Mouse (Mus musculus) granulocyte monocyte progenitor cell, adult 5-6 weeks (primary cell): ENCODE results near the gene Ptpn5. TPM values are rescaled to one million over a fixed set of nuclear protein-coding genes. Genes with fewer than 3 reads are reported as not detected.

ENCODE experiments used
- total RNA-seq, 2 experiments: library from RNA; stranded (forward) in 1 of 2; stranded (reverse) in 1 of 2; fragments of 200-712, 200-1000 nt in 1 of 2; fragments of >200 nt in 1 of 2; fragmentation: Nextera tagmentation in 1 of 2; gene quantifications; 2 replicates each; pipeline ENCODE4 v1.2.3; 2014 to 2017

The Ptpn5 gene
- total RNA-seq, 2 experiments from 2014 or later, result not detected

Other genes starting within 250 kb of the Ptpn5 start
- 79.0 and 140 TPM in 2 replicates for gene Tsg101, start 213.7 kb downstream of the Ptpn5 start, total RNA-seq (2014; fragmentation: Nextera tagmentation)
- 33.1 and 43.8 TPM in 2 replicates for gene Tsg101, start 213.7 kb downstream of the Ptpn5 start, total RNA-seq (2017)
- 8.7 and 13.5 TPM in 2 replicates for gene Uevld, start 175.2 kb downstream of the Ptpn5 start, total RNA-seq (2014; fragmentation: Nextera tagmentation)
- 9.8 and 12.9 TPM in 2 replicates for gene Uevld, start 175.2 kb downstream of the Ptpn5 start, total RNA-seq (2017)
- gene Gm9999, start 150.1 kb downstream of the Ptpn5 start, total RNA-seq (2014; fragmentation: Nextera tagmentation), result not detected in 2 replicates
- not detected in 2 replicates for gene Gm9999, start 150.1 kb downstream of the Ptpn5 start, total RNA-seq (2017)
- gene Spty2d1, start 125.3 kb downstream of the Ptpn5 start, total RNA-seq (2014; fragmentation: Nextera tagmentation), result 18.9 and 24.6 TPM in 2 replicates
- gene Spty2d1, start 125.3 kb downstream of the Ptpn5 start, total RNA-seq (2017), result 24.6 and 26.6 TPM in 2 replicates
- gene Tmem86a, start 83.1 kb downstream of the Ptpn5 start, total RNA-seq (2014; fragmentation: Nextera tagmentation), result 1.8 and 4.2 TPM in 2 replicates
- gene Tmem86a, start 83.1 kb downstream of the Ptpn5 start, total RNA-seq (2017), result 0.99 and 2.7 TPM in 2 replicates
- not detected in 2 replicates for gene Mrgpra6, start 71.2 kb upstream of the Ptpn5 start, total RNA-seq (2014; fragmentation: Nextera tagmentation)
- not detected in 2 replicates for gene Mrgpra6, start 71.2 kb upstream of the Ptpn5 start, total RNA-seq (2017)
- not detected in 2 replicates for gene Mrgpra9, start 119.2 kb upstream of the Ptpn5 start, total RNA-seq (2014; fragmentation: Nextera tagmentation)
- gene Mrgpra9, start 119.2 kb upstream of the Ptpn5 start, total RNA-seq (2017), result not detected in 2 replicates
- gene Mrgpra1, start 220.6 kb upstream of the Ptpn5 start, total RNA-seq (2014; fragmentation: Nextera tagmentation), result not detected in 2 replicates
- gene Mrgpra1, start 220.6 kb upstream of the Ptpn5 start, total RNA-seq (2017), result not detected in 2 replicates